8 mouse cellular contexts compared by ENCODE assay signal in the genomic region with DNA sequence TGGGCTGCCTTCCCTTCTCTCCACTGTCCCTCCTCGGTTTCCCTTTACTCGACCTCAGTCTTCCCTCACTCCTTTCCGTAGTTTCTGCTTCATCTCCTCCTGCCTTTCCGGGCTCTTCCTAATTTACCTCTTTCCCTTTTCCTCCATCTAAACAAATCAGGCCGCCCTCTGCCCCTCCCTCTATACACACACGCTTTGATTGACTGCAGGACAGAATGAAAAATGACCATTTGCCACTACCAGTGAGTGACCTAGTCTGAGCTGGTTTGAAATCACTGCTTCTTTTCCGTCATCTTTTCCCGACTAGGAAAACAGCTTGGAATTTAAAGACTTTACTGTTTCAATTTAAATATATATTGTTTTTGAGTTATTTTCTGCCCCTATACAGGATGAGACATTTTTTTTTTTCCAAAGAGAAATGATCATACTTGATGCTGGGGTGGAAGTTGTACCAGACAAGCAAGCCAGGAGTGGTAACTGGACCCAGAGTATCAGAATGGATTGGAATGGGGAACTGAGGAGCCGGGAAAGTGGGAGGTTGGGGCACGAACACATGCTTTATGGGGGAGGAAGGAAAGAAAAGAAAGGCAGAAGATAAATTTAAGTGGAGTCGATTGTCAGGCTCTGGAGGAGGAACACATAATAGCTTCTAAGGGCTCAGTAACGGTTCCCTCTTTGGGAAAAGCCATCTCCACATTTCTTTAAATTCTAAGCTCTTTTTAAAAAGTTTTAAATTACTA.
A peak's percentile ranks its signal among the peaks of the same experiment; 100 is the strongest.
DNase-seq lines count a peak whose midpoint lies in the region; ATAC-seq and TF ChIP-seq lines count a peak whose summit lies in the region.

No protein-coding gene starts in this region.

- in situ Hi-C loops in CH12.LX (cut with MboI; ENCODE audit: low pct_ligation_motif_present, low pct_unique_long_range_greater_than_20kb, low sequenced_read_pairs) = no loop called here

- H3K4me1 ChIP-seq in CH12.LX (ENCODE audit: control insufficient read depth in 1 of 2, insufficient read depth in 2 of 2) = peaks cover 0 to 3% of the 10 kb centered on the region in 2 experiments; a peak in 1 of 4 replicates
- peaks cover 8% of the 10 kb centered on the region for H3K4me1 ChIP-seq in forebrain, embryonic 16.5 days (replicated peaks; ENCODE audit: control insufficient read depth, insufficient read depth, low read length)
- no peaks in the 10 kb centered on the region for H3K4me1 ChIP-seq in liver, embryonic 14.5 days (replicated peaks; ENCODE audit: control insufficient read depth in 2 of 2, insufficient read depth in 2 of 2, low read length in 1 of 2)

- peaks cover 53% of the 10 kb centered on the region for H3K27me3 ChIP-seq in CH12.LX (replicated peaks)
- H3K27me3 ChIP-seq in forebrain, embryonic 16.5 days (replicated peaks; ENCODE audit: control insufficient read depth, insufficient read depth, low read length) = no peaks in the 10 kb centered on the region
- peaks cover 19% of the 10 kb centered on the region for H3K27me3 ChIP-seq in liver, embryonic 14.5 days (ENCODE audit: control insufficient read depth, insufficient read depth, low read length)

- H3K4me2 ChIP-seq in CH12.LX (ENCODE audit: insufficient read depth, low read depth, poor library complexity, severe bottlenecking) = peak overlapping the region; percentile 38; the same call in 1 of the 2 replicates
- peak overlapping the region; percentile 80 for H3K4me2 ChIP-seq in forebrain, embryonic 16.5 days (ENCODE audit: low read length)
- H3K4me2 ChIP-seq in liver, embryonic 14.5 days (ENCODE audit: low read depth) = peak overlapping the region; percentile 43

- TF ChIP-seq CTCF in CH12.LX (conservative IDR thresholded peaks at IDR 0.05 in 1 of 2, IDR thresholded peaks at IDR 0.05 in 1 of 2; ENCODE audit: low read depth in 2 of 2, low read length in 2 of 2) = no peak
- no peak for TF ChIP-seq CTCF in liver, embryonic 14.5 days (IDR thresholded peaks at IDR 0.05; ENCODE audit: low read depth)

- no peak for TF ChIP-seq EP300 in CH12.LX (IDR thresholded peaks at IDR 0.05; ENCODE audit: low read length)
- TF ChIP-seq EP300 in liver, embryonic 14.5 days (IDR thresholded peaks at IDR 0.05; ENCODE audit: low read depth) = no peak

- dilution Hi-C loops in CH12.LX (cut with MboI; ENCODE audit: extremely low pct_ligation_motif_present, extremely low pct_unique_long_range_greater_than_20kb, low sequenced_read_pairs) = no loop called here

- no peaks in the 10 kb centered on the region for H3K79me2 ChIP-seq in CH12.LX (replicated peaks; ENCODE audit: control insufficient read depth, extremely low read depth, insufficient read depth, poor library complexity, severe bottlenecking)

- WGBS in forebrain, embryonic 16.5 days = 24% methylated on average over 12 of the region's 12 CpGs
- 9% methylated on average over 12 of the region's 12 CpGs for WGBS in liver, embryonic 14.5 days (ENCODE audit: insufficient replicate concordance)

- no peak for TF ChIP-seq RAD21 in CH12.LX (IDR thresholded peaks at IDR 0.05; ENCODE audit: low read depth, low read length)

- peak overlapping the region in 1 of 3 experiments; percentile 56 for H3K4me3 ChIP-seq in CH12.LX (replicated peaks in 1 of 3; ENCODE audit: low read depth in 2 of 3, low read length in 2 of 3, poor library complexity in 1 of 3)
- peak overlapping the region; percentile 52 for H3K4me3 ChIP-seq in forebrain, embryonic 16.5 days (replicated peaks; ENCODE audit: low read length)
- peak overlapping the region in 1 of 2 experiments; percentile 20; a peak in 2 of 4 replicates for H3K4me3 ChIP-seq in liver, embryonic 14.5 days (ENCODE audit: insufficient read depth in 1 of 2, low read depth in 2 of 2, low read length in 2 of 2)

- no peak overlapping the region for H3K27ac ChIP-seq in CH12.LX (ENCODE audit: insufficient read depth, low read depth)
- H3K27ac ChIP-seq in forebrain, embryonic 16.5 days (ENCODE audit: low read length) = no peak overlapping the region
- H3K27ac ChIP-seq in liver, embryonic 14.5 days = no peak overlapping the region

- TF ChIP-seq POLR2A in CH12.LX (IDR thresholded peaks at IDR 0.05; ENCODE audit: low read depth, low read length) = no peak

- H3K9ac ChIP-seq in CH12.LX (ENCODE audit: insufficient read depth, low read depth) = no peak overlapping the region
- H3K9ac ChIP-seq in forebrain, embryonic 16.5 days (replicated peaks; ENCODE audit: low read depth, low read length) = peak overlapping the region; percentile 69
- H3K9ac ChIP-seq in liver, embryonic 14.5 days (replicated peaks) = no peak overlapping the region

- ATAC-seq in forebrain, embryonic 16.5 days = no peak; the same call in 1 of the 2 replicates
- ATAC-seq in liver, embryonic 14.5 days (ENCODE audit: insufficient read depth) = no peak
- ATAC-seq in activated CD4-positive, CD25-positive, alpha-beta regulatory T cell, adult 4 months = no peak
- ATAC-seq in erythroid progenitor cell, adult 5-6 weeks (replicated peaks; ENCODE audit: low FRiP score, poor library complexity, severe bottlenecking) = no peak

- H3K9me3 ChIP-seq in CH12.LX (replicated peaks; ENCODE audit: low read length) = peaks cover 5% of the 10 kb centered on the region
- no peaks in the 10 kb centered on the region for H3K9me3 ChIP-seq in forebrain, embryonic 16.5 days (ENCODE audit: control insufficient read depth, low read length)
- no peaks in the 10 kb centered on the region for H3K9me3 ChIP-seq in liver, embryonic 14.5 days (ENCODE audit: control insufficient read depth, low read length)

- no peaks in the 10 kb centered on the region for H3K36me3 ChIP-seq in CH12.LX (replicated peaks in 1 of 2; ENCODE audit: control insufficient read depth in 1 of 2, insufficient read depth in 1 of 2, low read length in 1 of 2)
- H3K36me3 ChIP-seq in forebrain, embryonic 16.5 days (ENCODE audit: control insufficient read depth, insufficient read depth) = no peaks in the 10 kb centered on the region
- H3K36me3 ChIP-seq in liver, embryonic 14.5 days (replicated peaks; ENCODE audit: control insufficient read depth, insufficient read depth, low read depth) = no peaks in the 10 kb centered on the region

- DNase-seq in heart, adult 11 months = peak; percentile 16
- no peak for DNase-seq in heart, adult 8-10 months (ENCODE audit: low spot score)
- no peak for DNase-seq in CH12.LX (ENCODE audit: extremely low read depth)
- DNase-seq in liver, embryonic 14.5 days (ENCODE audit: low read depth in 3 of 3, low spot score in 3 of 3) = no peak
- DNase-seq in retina, postnatal 1 day = no peak

TF ChIP-seq in CH12.LX, 34 proteins besides CTCF, POLR2A, EP300 and RAD21:
- TF ChIP-seq BHLHE40 (IDR thresholded peaks at IDR 0.05; ENCODE audit: low read depth, low read length) = no peak
- TF ChIP-seq MEF2A (IDR thresholded peaks at IDR 0.05; ENCODE audit: borderline replicate concordance, low read depth, low read length) = no peak
- no peak for TF ChIP-seq POLR2AphosphoS2 (IDR thresholded peaks at IDR 0.05; ENCODE audit: low read depth, low read length)
- no peak for TF ChIP-seq NRF1 (IDR thresholded peaks at IDR 0.05; ENCODE audit: low read depth, low read length)
- no peak for TF ChIP-seq PAX5 (IDR thresholded peaks at IDR 0.05; ENCODE audit: low read length)
- no peak for TF ChIP-seq ZKSCAN1 (IDR thresholded peaks at IDR 0.05; ENCODE audit: borderline replicate concordance, low read depth, low read length)
- TF ChIP-seq UBTF (IDR thresholded peaks at IDR 0.05; ENCODE audit: low read depth, low read length) = no peak
